Mouse (Mus musculus) brain, embryonic 14.5 days (tissue): ENCODE results near the gene Ust. TPM values are rescaled to one million over a fixed set of nuclear protein-coding genes. Genes with fewer than 3 reads are reported as not detected.
"Not testable (repeated sequence)": the region's sequence is repeated elsewhere in the genome, so short reads cannot be mapped to it uniquely, and the experiment has no call there.

Source experiments
- DNase-seq: peaks from one replicate; pipeline ENCODE4 v3.0.0-alpha.2; 2011; ENCODE audit warnings: low read depth
- CTCF ChIP-seq: fragments of 200-500 bp; IDR thresholded peaks from 2 replicates; pipeline ENCODE4 v1.5.1; 2012; ENCODE audit warnings: inconsistent platforms, mild to moderate bottlenecking, moderate library complexity, borderline replicate concordance; ENCODE audit not compliant: insufficient read depth, insufficient read length; ENCODE audit errors: extremely low read depth
- POLR2A ChIP-seq: fragments of 200-500 bp; IDR thresholded peaks from 2 replicates; pipeline ENCODE4 v1.6.1; 2012; ENCODE audit warnings: mild to moderate bottlenecking, inconsistent platforms, borderline replicate concordance; ENCODE audit not compliant: poor library complexity, insufficient read depth, insufficient read length, severe bottlenecking; ENCODE audit errors: extremely low read depth
- polyA plus RNA-seq: library from polyadenylated mRNA; depleted of rRNA; stranded (reverse); fragments of >200 nt; gene quantifications from 2 replicates; pipeline ENCODE4 v1.2.3, GENCODE M21; 2012; rRNA removed

Ust gene
- 3.7 and 4.4 TPM in 2 replicates for polyA plus RNA-seq

- TF ChIP-seq CTCF (no peak), POLR2A (no peak; the same call in 1 of the 2 replicates)
- DNase-seq, result peak; percentile 90
These were observed at the start of gene Ust for GRCm38 (mm10) chr10:8518141-8519013. Gene Ust (minus strand): TSS chr10:8518825.

- no peak for DNase-seq
- TF ChIP-seq CTCF (no peak), POLR2A (no peak)
These were observed 42.7 kb upstream of the Ust start for GRCm38 (mm10) chr10:8561366-8561765.

GRCm38 (mm10) chr10:8559566-8559965 is 40.9 kb upstream of the Ust start:
- not testable (repeated sequence) for DNase-seq

GRCm38 (mm10) chr10:8552239-8552638 is 33.6 kb upstream of the Ust start:
- DNase-seq, result not testable (repeated sequence)

- DNase-seq, result not testable (repeated sequence)
These were observed 33.0 kb upstream of the Ust start for GRCm38 (mm10) chr10:8551601-8552000.

GRCm38 (mm10) chr10:8541514-8541913 is 22.9 kb upstream of the Ust start:
- DNase-seq, result no peak
- no peak for TF ChIP-seq CTCF
- TF ChIP-seq POLR2A, result no peak

- no peak for DNase-seq
These were observed 16.8 kb upstream of the Ust start for GRCm38 (mm10) chr10:8535445-8535844.

GRCm38 (mm10) chr10:8531651-8532050 is 13.0 kb upstream of the Ust start:
- DNase-seq, result no peak

More at GRCm38 (mm10) chr10:8535445-8535844, 16.8 kb upstream of the Ust start:
- TF ChIP-seq CTCF, result no peak
- no peak for TF ChIP-seq POLR2A

GRCm38 (mm10) chr10:8530505-8531051 is 12.0 kb upstream of the Ust start:
- DNase-seq, result no peak
- TF ChIP-seq POLR2A (no peak), CTCF (no peak)

More at GRCm38 (mm10) chr10:8531651-8532050, 13.0 kb upstream of the Ust start:
- TF ChIP-seq CTCF (no peak), POLR2A (no peak)

GRCm38 (mm10) chr10:8529173-8529572 is 10.5 kb upstream of the Ust start:
- DNase-seq, result peak; percentile 40
- TF ChIP-seq POLR2A (no peak), CTCF (peak; percentile 52; the same call in 1 of the 2 replicates)

GRCm38 (mm10) chr10:8525354-8525753 is 6.7 kb upstream of the Ust start:
- no peak for DNase-seq
- TF ChIP-seq POLR2A (no peak), CTCF (no peak)

- TF ChIP-seq POLR2A, result no peak
- peak; percentile 60 for DNase-seq
These were observed 2.9 kb upstream of the Ust start for GRCm38 (mm10) chr10:8521536-8521935.
